Mouse (Mus musculus): ENCODE data around the gene Pde10a.
A peak's percentile ranks its signal among the peaks of the same experiment; 100 is the strongest.

Gene Pde10a

DNA sequence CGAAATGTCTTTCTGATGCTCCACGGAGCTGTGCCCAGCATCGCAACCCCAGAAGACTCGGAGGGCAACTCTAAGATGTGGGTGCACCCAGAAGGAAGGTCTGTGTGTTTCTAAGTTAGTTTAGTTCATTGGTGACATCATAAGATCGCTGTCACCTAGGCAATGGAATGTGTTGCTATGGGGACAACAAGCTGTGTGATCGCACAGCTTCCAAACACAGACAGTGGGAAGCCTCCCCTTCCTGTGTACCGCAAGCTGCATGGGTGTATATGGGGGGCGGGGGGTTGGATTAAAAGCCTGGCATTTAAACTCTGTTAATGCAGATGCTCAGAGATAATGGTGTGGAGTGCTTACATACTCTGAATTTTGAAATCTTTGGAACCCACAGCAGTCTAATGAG lies 56.4 kb downstream of the Pde10a start:
- no peak for DNase-seq

GRCm38 (mm10) chr17:8592427-8593277 lies 67.5 kb downstream of the Pde10a start:
- DNase-seq: peak; percentile 64 to 77

DNA sequence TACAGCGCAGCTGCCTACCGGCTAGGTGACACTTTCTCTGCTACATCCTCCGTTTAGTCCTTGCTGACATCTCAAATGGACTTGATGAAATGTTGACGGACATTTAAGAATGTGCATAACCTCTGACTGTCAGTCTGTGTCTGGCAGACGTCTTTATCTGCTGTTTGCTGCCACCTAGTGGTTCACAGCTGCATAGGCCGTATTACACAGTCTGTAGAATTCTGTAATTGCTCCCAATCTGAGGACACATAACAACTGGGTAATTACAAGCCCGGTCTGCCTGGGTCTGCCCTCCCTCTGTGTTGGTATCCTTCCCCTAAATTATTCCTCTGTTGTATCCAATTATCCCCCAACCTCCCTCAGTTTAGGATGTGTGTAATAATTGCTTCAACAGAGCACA lies 72.6 kb downstream of the Pde10a start:
- peak; percentile 60 to 79 for DNase-seq

DNA sequence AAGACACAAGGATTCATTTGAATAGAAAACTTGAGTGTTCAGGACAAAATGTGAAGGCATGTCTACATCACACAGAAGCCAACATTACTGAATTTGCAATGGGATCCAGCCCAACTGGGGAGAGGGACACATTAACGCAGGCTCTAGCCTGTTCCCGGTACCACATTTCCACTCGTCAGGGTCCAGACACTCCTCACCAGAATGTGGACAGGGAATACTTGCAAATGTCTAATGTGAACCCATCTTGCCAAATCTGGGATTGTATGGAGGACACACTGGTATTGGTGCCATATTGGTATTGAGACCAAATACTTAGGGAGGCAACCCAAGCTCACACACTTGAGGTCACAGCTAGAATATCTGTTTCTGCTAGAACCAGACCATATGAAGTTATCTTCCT lies 77.8 kb downstream of the Pde10a start:
- no peak for DNase-seq

GRCm38 (mm10) chr17:8605921-8606320 lies 80.7 kb downstream of the Pde10a start:
- DNase-seq: no peak

GRCm38 (mm10) chr17:8606695-8607094 lies 81.5 kb downstream of the Pde10a start:
- no peak for DNase-seq

DNA sequence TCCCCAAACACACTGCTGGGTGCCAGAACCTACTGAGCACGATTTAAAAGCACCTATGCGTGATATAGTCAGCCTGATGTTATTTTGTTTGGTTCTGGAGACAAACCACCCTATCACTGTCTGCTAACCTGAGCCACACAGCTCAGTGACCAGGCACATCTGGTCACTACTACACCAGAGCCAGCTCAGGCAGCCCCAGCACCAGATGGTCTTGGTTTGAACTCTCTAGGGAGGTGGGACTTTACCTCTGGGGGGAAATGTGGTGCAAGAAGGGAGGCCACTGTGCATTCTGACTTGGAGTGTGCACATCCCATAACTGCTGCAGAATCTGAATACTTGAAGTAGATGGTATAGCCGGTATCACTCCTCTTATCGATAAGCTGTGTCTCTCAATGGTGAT lies 86.7 kb downstream of the Pde10a start:
- DNase-seq: no peak

DNA sequence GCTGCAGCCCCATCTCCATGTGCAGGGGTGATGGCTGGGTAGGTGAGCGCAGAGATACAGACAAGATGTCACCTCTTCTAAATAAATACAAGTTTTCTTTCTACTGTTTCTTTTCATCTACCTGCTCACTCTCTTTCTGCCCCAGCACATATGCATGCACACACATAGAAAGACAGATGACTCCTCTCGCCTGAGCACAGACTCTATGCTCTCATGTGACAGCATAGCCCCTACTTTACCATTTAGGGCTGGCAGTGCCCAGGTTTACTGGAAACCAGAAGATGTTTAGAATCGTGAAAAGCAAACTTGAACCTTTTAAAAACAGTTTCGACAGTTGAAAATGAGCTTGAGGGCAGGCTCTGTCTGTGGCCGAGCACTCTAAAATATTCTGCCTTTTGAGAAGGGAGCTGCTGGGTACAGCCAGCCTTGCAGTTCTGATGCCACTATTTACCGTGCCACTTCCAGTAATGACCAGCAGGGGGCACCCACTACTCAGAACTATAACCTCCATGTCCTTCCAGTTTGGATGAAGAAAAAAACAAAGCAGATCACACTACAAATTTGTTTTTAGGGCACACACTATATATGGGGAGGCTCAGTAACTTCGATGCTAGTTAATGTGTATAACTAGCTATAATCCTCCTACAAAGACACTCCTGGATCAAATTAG lies 88.8 kb downstream of the Pde10a start:
- peak; percentile 72 to 89 for DNase-seq

DNA sequence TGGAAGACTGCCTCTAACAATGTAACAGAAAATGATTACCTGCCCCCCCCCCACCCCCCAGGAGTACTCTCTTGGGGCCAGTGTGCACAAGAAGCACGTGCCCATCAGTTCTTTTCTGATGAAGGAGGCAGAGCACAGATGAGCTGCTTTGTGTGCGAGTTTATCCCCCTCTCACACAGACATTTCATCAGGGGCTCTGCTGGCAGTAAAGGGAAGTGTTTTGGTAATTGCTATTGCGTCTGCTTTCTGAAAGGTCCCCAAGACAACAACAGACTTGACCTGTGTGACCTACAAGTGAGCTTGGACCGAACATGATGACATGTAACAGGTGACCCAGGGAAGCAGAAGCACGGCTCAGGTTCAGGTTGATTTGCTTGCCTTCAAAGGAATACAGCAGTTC lies 95.2 kb downstream of the Pde10a start:
- DNase-seq: no peak

DNA sequence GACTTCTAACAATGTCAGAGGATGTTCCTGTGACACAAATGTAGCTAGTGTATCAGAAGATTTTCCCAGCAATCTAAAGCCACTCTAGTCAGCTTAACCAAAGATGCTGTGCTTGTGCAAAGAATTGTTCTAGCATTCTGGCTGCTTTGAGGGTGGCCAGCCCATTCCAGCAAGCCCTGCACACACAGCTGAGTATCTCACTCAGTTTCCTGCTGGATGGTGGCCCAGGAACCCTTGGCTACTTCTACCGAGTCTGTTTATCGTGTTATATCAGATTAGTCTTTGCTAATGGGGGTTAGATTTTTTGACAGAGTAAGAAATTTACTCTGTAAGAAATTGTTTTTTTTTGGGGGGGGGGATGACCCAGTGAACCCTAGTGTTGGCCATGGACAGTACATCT lies 95.9 kb downstream of the Pde10a start:
- no peak for DNase-seq

DNA sequence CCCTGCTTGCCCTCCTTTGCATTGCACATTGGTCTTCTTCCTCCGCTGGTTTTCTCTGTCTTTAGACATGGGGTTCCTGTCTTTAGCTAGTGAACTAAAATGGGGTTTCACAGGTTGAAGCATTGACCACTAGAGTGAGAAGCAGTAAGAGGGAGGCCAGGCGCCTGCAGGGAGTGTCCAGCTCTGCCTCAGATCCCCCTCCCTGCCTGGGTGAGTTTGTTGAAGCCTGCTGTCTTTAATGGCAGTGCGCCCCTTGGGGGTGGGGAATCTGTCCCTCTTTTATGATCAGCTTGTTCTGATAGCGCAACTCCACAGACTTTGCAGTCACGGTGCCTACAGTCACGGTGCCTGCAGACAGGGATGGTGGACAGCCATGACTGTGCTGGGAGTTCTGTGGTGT lies 96.7 kb downstream of the Pde10a start:
- no peak for DNase-seq

DNA sequence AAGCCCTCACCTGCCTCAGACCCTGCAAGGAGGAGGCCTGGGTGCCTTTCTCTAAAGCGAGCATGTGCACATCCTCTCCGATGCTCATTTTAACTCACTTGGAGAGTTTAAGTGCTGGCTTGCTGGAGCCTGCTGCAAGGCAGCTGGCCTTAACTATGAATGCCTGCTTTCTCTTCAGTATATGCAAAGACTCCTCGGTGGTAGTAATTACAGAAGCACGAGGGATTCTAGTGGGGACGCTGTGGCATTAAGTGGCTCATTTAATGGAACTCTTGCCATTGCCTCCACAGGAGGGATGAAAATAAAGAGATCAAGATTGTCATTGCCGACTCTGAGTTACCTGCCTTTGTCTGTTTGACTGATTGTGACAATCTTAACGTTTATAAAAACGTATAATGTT lies 101.2 kb downstream of the Pde10a start:
- DNase-seq: no peak

- no peak for DNase-seq
Measured at GRCm38 (mm10) chr17:8631701-8632100, 106.5 kb downstream of the Pde10a start.

- no peak for DNase-seq
Measured at GRCm38 (mm10) chr17:8633596-8633995, 108.4 kb downstream of the Pde10a start.

- no peak for DNase-seq
Measured at GRCm38 (mm10) chr17:8634476-8634875, 109.3 kb downstream of the Pde10a start.

DNA sequence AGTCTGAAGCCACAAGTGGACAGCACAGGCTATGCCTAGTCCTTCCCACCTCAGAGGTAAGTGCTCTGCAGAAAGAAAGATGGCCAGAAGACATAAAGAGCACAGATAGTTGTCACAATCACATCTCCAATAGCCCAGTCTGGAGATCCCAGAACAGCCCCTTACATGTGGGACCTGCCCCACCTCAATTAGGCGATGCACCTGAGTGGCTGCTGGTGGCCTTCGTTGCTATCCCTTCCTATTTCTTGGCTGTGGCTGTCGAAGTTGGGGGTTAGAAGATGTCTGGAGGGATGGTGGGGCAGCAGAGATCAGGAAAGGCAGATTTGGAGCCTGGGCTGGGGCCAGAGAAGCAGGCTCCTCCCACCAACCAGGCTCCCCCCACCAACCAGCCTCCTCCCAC lies 111.1 kb downstream of the Pde10a start:
- DNase-seq: no peak

GRCm38 (mm10) chr17:8636691-8637090 lies 111.5 kb downstream of the Pde10a start:
- DNase-seq: no peak

- DNase-seq: no peak
Measured at GRCm38 (mm10) chr17:8637181-8637580, 112.0 kb downstream of the Pde10a start.

GRCm38 (mm10) chr17:8639703-8640380 lies 114.7 kb downstream of the Pde10a start:
- DNase-seq: no peak

DNA sequence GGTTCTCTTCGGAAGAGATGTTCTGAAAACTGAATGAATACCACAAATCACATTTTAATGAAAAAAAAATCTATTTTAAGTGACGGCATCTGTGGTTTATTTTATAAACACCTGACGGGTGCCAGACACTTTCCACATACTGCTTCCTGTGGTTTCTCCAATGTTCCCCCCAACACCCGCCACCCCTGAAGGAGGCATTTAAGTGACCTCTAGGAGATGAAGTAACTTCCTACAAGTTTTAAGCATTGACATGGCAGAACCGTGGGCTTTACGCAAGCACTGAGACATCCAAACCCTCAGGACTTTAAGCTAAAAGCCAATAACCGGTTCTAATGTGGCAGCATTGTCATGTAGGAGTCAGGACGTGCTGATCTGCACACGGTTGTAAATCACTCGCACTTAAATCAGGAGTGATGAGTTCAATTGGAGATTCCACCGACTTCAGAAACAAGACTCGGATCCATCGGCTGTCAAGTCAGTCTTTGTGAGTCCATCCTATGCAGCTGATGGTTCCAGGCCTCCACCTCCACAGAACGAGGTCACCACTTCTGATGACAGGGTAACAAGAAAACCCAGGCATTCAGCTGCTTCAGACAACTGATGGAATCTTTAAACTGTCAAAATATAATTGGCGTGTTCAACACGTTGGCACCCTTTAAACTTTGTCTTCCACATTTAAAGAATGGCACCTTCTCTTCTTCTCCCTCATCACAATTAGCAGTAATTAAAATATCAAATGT lies 115.7 kb downstream of the Pde10a start:
- DNase-seq: no peak

DNA sequence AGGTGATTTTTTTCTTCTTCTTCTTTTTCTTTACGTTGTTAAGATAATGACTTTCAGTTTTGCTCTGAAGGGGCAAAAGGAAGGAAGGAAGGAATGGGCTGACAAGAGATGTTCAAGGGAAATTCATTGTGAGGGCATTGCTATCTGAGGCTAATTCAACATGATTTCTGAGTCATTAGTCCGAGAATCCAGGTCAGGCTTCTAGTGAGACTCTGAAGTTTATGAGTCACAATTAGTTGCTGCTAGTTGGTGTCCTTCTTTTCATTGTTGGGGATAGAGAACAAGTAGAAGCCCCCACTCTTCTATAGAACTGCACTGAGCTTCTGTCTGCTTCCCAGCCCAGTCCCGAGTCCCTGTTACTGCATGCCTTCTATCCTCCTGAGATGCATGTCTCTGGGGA lies 116.3 kb downstream of the Pde10a start:
- no peak for DNase-seq

DNA sequence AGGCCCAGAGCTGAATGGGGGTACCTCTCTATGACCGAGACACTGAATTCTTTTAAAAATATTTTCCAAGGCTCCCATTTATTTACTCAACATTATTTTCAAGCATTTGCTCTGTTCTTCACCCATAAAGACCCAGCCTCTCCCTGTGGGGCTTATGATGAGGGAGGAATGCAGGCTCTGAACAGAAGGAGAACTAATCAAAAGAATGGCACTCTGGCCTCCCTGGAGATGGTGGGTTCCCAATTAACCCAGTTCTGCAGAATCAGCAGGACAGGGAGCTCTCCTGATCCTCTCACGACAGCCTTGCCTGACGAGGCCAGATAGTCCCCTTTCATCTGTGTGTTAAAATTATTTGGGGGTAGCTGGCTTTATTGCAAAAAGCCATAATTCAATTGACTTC lies 117.2 kb downstream of the Pde10a start:
- no peak for DNase-seq

GRCm38 (mm10) chr17:8647372-8647871 lies 122.2 kb downstream of the Pde10a start:
- DNase-seq: no peak

Measured in kidney, postnatal 25 days (tissue).